Mouse (Mus musculus): ENCODE results near the gene Rsph10b.
"Not testable (repeated sequence)": the region's sequence is repeated elsewhere in the genome, so short reads cannot be mapped to it uniquely, and the experiment has no call there.

Gene Rsph10b

GRCm38 (mm10) chr5:143993260-143993659 lies 60.4 kb downstream of the Rsph10b start:
- no peak for DNase-seq (ENCODE audit: low spot score)

- DNase-seq (ENCODE audit: low spot score): no peak
These were observed 61.0 kb downstream of the Rsph10b start for GRCm38 (mm10) chr5:143993849-143994248.

- no peak for DNase-seq (ENCODE audit: low spot score)
These were observed 62.0 kb downstream of the Rsph10b start for GRCm38 (mm10) chr5:143994632-143995365.

GRCm38 (mm10) chr5:143999409-143999808 lies 66.6 kb downstream of the Rsph10b start:
- no peak for DNase-seq (ENCODE audit: low spot score)

- DNase-seq (ENCODE audit: low spot score): no peak
These were observed 69.8 kb downstream of the Rsph10b start for GRCm38 (mm10) chr5:144002461-144003192.

- not testable (repeated sequence) for DNase-seq (ENCODE audit: low spot score)
These were observed 80.7 kb downstream of the Rsph10b start for GRCm38 (mm10) chr5:144013366-144014134.

- DNase-seq (ENCODE audit: low spot score): peak; percentile 68
These were observed 81.9 kb downstream of the Rsph10b start, which contains the start of gene Ccz1 for GRCm38 (mm10) chr5:144014551-144015311. Gene Ccz1, minus strand, starts transcription at chr5:144014877.

GRCm38 (mm10) chr5:144015312-144015650 lies 82.4 kb downstream of the Rsph10b start:
- DNase-seq (ENCODE audit: low spot score): no peak

- no peak for DNase-seq (ENCODE audit: low spot score)
These were observed 83.0 kb downstream of the Rsph10b start for GRCm38 (mm10) chr5:144015845-144016244.

- DNase-seq (ENCODE audit: low spot score): no peak
These were observed 93.9 kb downstream of the Rsph10b start, which contains the start of gene Ocm for GRCm38 (mm10) chr5:144026620-144027263. Gene Ocm, minus strand, starts transcription at chr5:144026670.

- DNase-seq (ENCODE audit: low spot score): no peak
These were observed 99.7 kb downstream of the Rsph10b start for GRCm38 (mm10) chr5:144032491-144032890.

- DNase-seq (ENCODE audit: low spot score): no peak
These were observed 101.7 kb downstream of the Rsph10b start for GRCm38 (mm10) chr5:144034567-144034966.

Measured in left cerebral cortex, adult 11 months (tissue).